Mouse (Mus musculus) spleen, adult 12 weeks (tissue): ENCODE measurements around the gene Crocc2.
"Not testable (repeated sequence)": the region's sequence is repeated elsewhere in the genome, so short reads cannot be mapped to it uniquely, and the experiment has no call there.

Experiments used
- DNase-seq: peaks from one replicate; pipeline ENCODE4 v3.0.0; 2022; ENCODE audit warnings: low spot score

Gene Crocc2

GRCm38 (mm10) chr1:93161921-93162320, 6.6 kb upstream of the Crocc2 start:
- DNase-seq, result no peak

GRCm38 (mm10) chr1:93162588-93162987, 5.9 kb upstream of the Crocc2 start:
- DNase-seq, result no peak

- no peak for DNase-seq
Observed at GRCm38 (mm10) chr1:93165447-93165846, 3.1 kb upstream of the Crocc2 start.

GRCm38 (mm10) chr1:93166346-93167079, 2.0 kb upstream of the Crocc2 start:
- no peak for DNase-seq

- no peak for DNase-seq
Observed at GRCm38 (mm10) chr1:93173665-93174064, 5.1 kb downstream of the Crocc2 start.

- peak; percentile 65 for DNase-seq
Observed at GRCm38 (mm10) chr1:93174399-93174798, 5.9 kb downstream of the Crocc2 start.

GRCm38 (mm10) chr1:93175849-93176248, 7.3 kb downstream of the Crocc2 start:
- no peak for DNase-seq

- no peak for DNase-seq
Observed at GRCm38 (mm10) chr1:93176525-93177332, 8.2 kb downstream of the Crocc2 start.

GRCm38 (mm10) chr1:93182281-93182680, 13.8 kb downstream of the Crocc2 start:
- no peak for DNase-seq

GRCm38 (mm10) chr1:93184071-93184828, 15.7 kb downstream of the Crocc2 start:
- no peak for DNase-seq

GRCm38 (mm10) chr1:93190726-93191305, 22.3 kb downstream of the Crocc2 start:
- no peak for DNase-seq

- DNase-seq, result no peak
Observed at GRCm38 (mm10) chr1:93194961-93195360, 26.4 kb downstream of the Crocc2 start.

- DNase-seq, result not testable (repeated sequence)
Observed at GRCm38 (mm10) chr1:93197454-93197853, 28.9 kb downstream of the Crocc2 start.

- no peak for DNase-seq
Observed at GRCm38 (mm10) chr1:93197916-93198315, 29.4 kb downstream of the Crocc2 start.

- no peak for DNase-seq
Observed at GRCm38 (mm10) chr1:93206277-93206970, 37.9 kb downstream of the Crocc2 start.

- DNase-seq, result no peak
Observed at GRCm38 (mm10) chr1:93207536-93208064, 39.1 kb downstream of the Crocc2 start.

GRCm38 (mm10) chr1:93210213-93210641, 41.7 kb downstream of the Crocc2 start:
- DNase-seq, result no peak

- no peak for DNase-seq
Observed at GRCm38 (mm10) chr1:93211019-93211418, 42.5 kb downstream of the Crocc2 start.

- no peak for DNase-seq
Observed at GRCm38 (mm10) chr1:93211549-93212220, 43.2 kb downstream of the Crocc2 start.

GRCm38 (mm10) chr1:93212441-93212840, 43.9 kb downstream of the Crocc2 start:
- no peak for DNase-seq

- no peak for DNase-seq
Observed at GRCm38 (mm10) chr1:93214612-93215011, 46.1 kb downstream of the Crocc2 start.
